Mouse (Mus musculus): Measurements from ENCODE around the gene Rfesd. TPM values are rescaled to one million over a fixed set of nuclear protein-coding genes. Genes with fewer than 3 reads are reported as not detected.

Gene Rfesd
- polyA plus RNA-seq, 1 experiment from 2014 or later = 19.8 TPM

DNA sequence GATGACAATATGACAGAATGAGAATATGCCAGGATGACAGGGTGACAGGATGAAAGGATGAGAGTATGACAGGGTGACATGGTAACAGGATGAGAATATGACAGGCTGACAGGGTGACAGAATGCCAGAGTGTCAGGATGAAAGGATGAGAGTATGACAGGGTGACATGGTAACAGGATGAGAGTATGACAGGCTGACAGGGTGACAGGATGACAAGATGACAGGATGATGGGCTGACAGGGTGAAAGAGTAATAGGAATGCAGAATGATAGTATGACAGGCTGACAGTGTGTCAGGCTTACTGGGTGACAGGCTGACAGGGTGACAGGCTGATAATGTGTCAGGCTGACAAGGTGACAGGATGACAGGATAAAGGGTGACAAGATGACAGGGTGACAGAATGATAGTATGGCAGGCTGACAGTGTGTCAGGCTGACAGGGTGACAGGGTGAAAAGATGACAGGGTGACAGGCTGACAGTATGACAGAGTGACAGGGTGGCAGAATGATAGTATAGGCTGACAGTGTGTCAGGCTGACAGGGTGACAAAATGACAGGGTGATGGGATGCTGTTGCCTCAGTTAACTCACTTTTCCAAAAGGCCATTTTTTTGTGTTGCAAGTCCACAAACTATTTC is 63.0 kb downstream of the Rfesd start:
- Histone ChIP-seq H3K27me3 (ENCODE audit: control insufficient read depth, insufficient read depth, low read length) (no peaks in the 10 kb centered on the region), H3K27ac (ENCODE audit: low read depth, low read length) (no peak overlapping the region), H3K9ac (ENCODE audit: low read depth, low read length) (no peak overlapping the region), H3K4me1 (ENCODE audit: control insufficient read depth, insufficient read depth, low read length) (no peaks in the 10 kb centered on the region), H3K4me2 (replicated peaks; ENCODE audit: low read depth, low read length) (no peak overlapping the region), H3K4me3 (ENCODE audit: low read length) (no peak overlapping the region), H3K36me3 (ENCODE audit: control insufficient read depth, insufficient read depth, low read length) (no peaks in the 10 kb centered on the region), H3K9me3 (ENCODE audit: control insufficient read depth, low read length) (no peaks in the 10 kb centered on the region)
- ATAC-seq (ENCODE audit: low FRiP score, low TSS enrichment) = no peak

Other genes starting within 250 kb of the Rfesd start
- 36.4 and 42.5 TPM in 2 replicates for gene Glrx, start 178.9 kb downstream of the Rfesd start, polyA plus RNA-seq (2014; fragmentation: Nextera tagmentation; extraction: Ambion mirVana)
- 36.2 and 67.0 TPM in 2 replicates for gene Rhobtb3, start 74.8 kb downstream of the Rfesd start, polyA plus RNA-seq (2014; fragmentation: Nextera tagmentation; extraction: Ambion mirVana)
- 0.77 and 1.1 TPM in 2 replicates for gene Spata9, start 51.6 kb downstream of the Rfesd start, polyA plus RNA-seq (2014; fragmentation: Nextera tagmentation; extraction: Ambion mirVana)
- gene Gpr150, start 38.3 kb upstream of the Rfesd start, polyA plus RNA-seq (2014; fragmentation: Nextera tagmentation; extraction: Ambion mirVana) = 0.11 and 0.19 TPM in 2 replicates
- 8.8 and 10.5 TPM in 2 replicates for gene Arsk, start 79.9 kb upstream of the Rfesd start, polyA plus RNA-seq (2014; fragmentation: Nextera tagmentation; extraction: Ambion mirVana)
- 12.2 and 21.5 TPM in 2 replicates for gene Ttc37, start 80.0 kb upstream of the Rfesd start, polyA plus RNA-seq (2014; fragmentation: Nextera tagmentation; extraction: Ambion mirVana)

Measured in kidney, embryonic 14.5 days (tissue).